22 mouse cellular contexts compared by ENCODE assay signal in the genomic region with DNA sequence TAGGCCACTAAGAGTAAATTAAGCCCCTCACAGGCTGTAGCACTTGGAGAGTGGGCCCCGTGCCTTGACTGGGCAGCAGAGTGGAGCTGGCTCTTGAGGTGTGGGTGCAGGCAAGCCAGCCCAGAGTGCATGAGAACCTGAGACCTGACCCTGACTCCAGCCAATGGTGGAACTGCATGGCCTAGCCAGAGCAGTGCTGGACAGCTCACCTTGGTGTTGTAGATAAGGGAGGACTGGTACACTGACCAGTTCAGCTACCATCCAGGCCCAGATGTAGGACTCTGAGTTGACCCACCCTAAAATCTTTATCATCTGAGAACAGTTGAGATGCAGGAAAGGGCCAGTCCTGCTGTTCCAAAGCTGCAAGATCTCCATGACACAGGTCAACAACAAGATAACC. TPM values are rescaled to one million over a fixed set of nuclear protein-coding genes. Genes with fewer than 3 reads are reported as not detected.
A peak's percentile ranks its signal among the peaks of the same experiment; 100 is the strongest.
DNase-seq lines count a peak whose midpoint lies in the region; ATAC-seq and TF ChIP-seq lines count a peak whose summit lies in the region.
"Had no signal": no experiment of that assay in that cellular context is flagged by ENCODE, and none has a peak within 500 bp of the region (broad histone marks: within the 10 kb centered on the region; RNA-seq: fewer than 3 reads in every experiment).

No protein-coding gene starts in this region.

- no peak for TF ChIP-seq CTCF in lung, postnatal 0 days (IDR thresholded peaks at IDR 0.05)

- H3K9ac ChIP-seq in hindbrain, embryonic 15.5 days = no peak overlapping the region
- no peak overlapping the region for H3K9ac ChIP-seq in hindbrain, embryonic 14.5 days
- no peak overlapping the region for H3K9ac ChIP-seq in lung, postnatal 0 days (replicated peaks; ENCODE audit: low read depth)
- H3K9ac ChIP-seq in neural tube, embryonic 13.5 days = no peak overlapping the region
- H3K9ac ChIP-seq in neural tube, embryonic 15.5 days (replicated peaks) = no peak overlapping the region
- H3K9ac ChIP-seq: embryonic facial prominence, embryonic 15.5 days; forebrain, embryonic 15.5 days; heart, embryonic 13.5 days had no signal

- ATAC-seq in hindbrain, embryonic 15.5 days (ENCODE audit: low FRiP score, low read depth) = peak; percentile 27; the same call in 1 of the 2 replicates
- no peak for ATAC-seq in hindbrain, embryonic 14.5 days (ENCODE audit: low FRiP score)
- 0 out of 2 replicates have a peak, but pooled peaks have one; percentile 19 for ATAC-seq in lung, postnatal 0 days
- ATAC-seq in neural tube, embryonic 13.5 days (ENCODE audit: low read depth) = 0 out of 2 replicates have a peak, but pooled peaks have one; percentile 19
- ATAC-seq in neural tube, embryonic 15.5 days (ENCODE audit: low FRiP score) = peak; percentile 36; the same call in 1 of the 2 replicates
- ATAC-seq: CD4-positive, CD25-positive, alpha-beta regulatory T cell, adult 4 months; forebrain, embryonic 15.5 days had no signal

- H3K36me3 ChIP-seq in hindbrain, embryonic 15.5 days = peaks cover 9% of the 10 kb centered on the region
- H3K36me3 ChIP-seq in hindbrain, embryonic 14.5 days (replicated peaks; ENCODE audit: control insufficient read depth, insufficient read depth) = peaks cover 3% of the 10 kb centered on the region; the same call in 1 of the 2 replicates
- no peaks in the 10 kb centered on the region for H3K36me3 ChIP-seq in lung, postnatal 0 days (ENCODE audit: insufficient read depth, low read length)
- 0 out of 2 replicates have a peak, but pooled peaks cover 5% of the 10 kb centered on the region for H3K36me3 ChIP-seq in neural tube, embryonic 13.5 days
- no peaks in the 10 kb centered on the region for H3K36me3 ChIP-seq in neural tube, embryonic 15.5 days
- H3K36me3 ChIP-seq: embryonic facial prominence, embryonic 15.5 days; forebrain, embryonic 10.5 days; forebrain, embryonic 15.5 days; G1E had no signal

- WGBS in hindbrain, embryonic 15.5 days = 91% methylated on average over 1 of the region's 1 CpGs
- 88% methylated on average over 1 of the region's 1 CpGs for WGBS in hindbrain, embryonic 14.5 days
- WGBS in lung, postnatal 0 days = 73% methylated on average over 1 of the region's 1 CpGs
- WGBS in neural tube, embryonic 13.5 days = 93% methylated on average over 1 of the region's 1 CpGs
- 95% methylated on average over 1 of the region's 1 CpGs for WGBS in neural tube, embryonic 15.5 days

- H3K4me2 ChIP-seq in hindbrain, embryonic 15.5 days = no peak overlapping the region
- H3K4me2 ChIP-seq in hindbrain, embryonic 14.5 days (replicated peaks) = no peak overlapping the region
- no peak overlapping the region for H3K4me2 ChIP-seq in lung, postnatal 0 days (replicated peaks; ENCODE audit: low read depth, low read length)
- no peak overlapping the region for H3K4me2 ChIP-seq in neural tube, embryonic 13.5 days
- H3K4me2 ChIP-seq in neural tube, embryonic 15.5 days = no peak overlapping the region
- H3K4me2 ChIP-seq: embryonic facial prominence, embryonic 15.5 days; forebrain, embryonic 15.5 days; heart, embryonic 13.5 days had no signal

- no peaks in the 10 kb centered on the region for H3K4me1 ChIP-seq in hindbrain, embryonic 15.5 days (replicated peaks)
- no peaks in the 10 kb centered on the region for H3K4me1 ChIP-seq in hindbrain, embryonic 14.5 days (replicated peaks; ENCODE audit: control insufficient read depth, insufficient read depth, low read length)
- no peaks in the 10 kb centered on the region for H3K4me1 ChIP-seq in lung, postnatal 0 days (ENCODE audit: insufficient read depth, low read depth, low read length)
- H3K4me1 ChIP-seq in neural tube, embryonic 13.5 days (replicated peaks) = no peaks in the 10 kb centered on the region
- no peaks in the 10 kb centered on the region for H3K4me1 ChIP-seq in neural tube, embryonic 15.5 days
- H3K4me1 ChIP-seq: embryonic facial prominence, embryonic 15.5 days; forebrain, embryonic 10.5 days; forebrain, embryonic 15.5 days; heart, embryonic 13.5 days had no signal

- H3K4me3 ChIP-seq in hindbrain, embryonic 15.5 days = no peak overlapping the region
- H3K4me3 ChIP-seq in hindbrain, embryonic 14.5 days (replicated peaks; ENCODE audit: low read length) = no peak overlapping the region
- no peak overlapping the region for H3K4me3 ChIP-seq in lung, postnatal 0 days (ENCODE audit: low read depth, low read length)
- no peak overlapping the region for H3K4me3 ChIP-seq in neural tube, embryonic 13.5 days
- H3K4me3 ChIP-seq in neural tube, embryonic 15.5 days (replicated peaks) = no peak overlapping the region
- H3K4me3 ChIP-seq: embryonic facial prominence, embryonic 15.5 days; erythroblast, embryonic 14.5 days; forebrain, embryonic 10.5 days; forebrain, embryonic 15.5 days; heart, embryonic 13.5 days had no signal

- DNase-seq in hindbrain, embryonic 14.5 days (ENCODE audit: low spot score) = no peak
- no peak for DNase-seq in lung, postnatal 0 days (ENCODE audit: low spot score)
- DNase-seq in lung, adult 18-20 months = no peak
- no peak for DNase-seq in neural tube, embryonic 10.5 days (ENCODE audit: extremely low spot score, low spot score)
- DNase-seq in urinary bladder, postnatal 14 days (ENCODE audit: low spot score) = no peak
- DNase-seq: adrenal gland, adult 8-10 months; adrenal gland, postnatal 36 days; B cell, adult 2 months; cerebellum, adult 9-10 months; cerebellum, postnatal 25 days; gastrocnemius, postnatal 10 days; heart, postnatal 36 days had no signal

- no peak for TF ChIP-seq EP300 in lung, postnatal 0 days (IDR thresholded peaks at IDR 0.05)

- H3K9me3 ChIP-seq in hindbrain, embryonic 15.5 days = no peaks in the 10 kb centered on the region
- H3K9me3 ChIP-seq in hindbrain, embryonic 14.5 days (ENCODE audit: control insufficient read depth, low read length) = no peaks in the 10 kb centered on the region
- no peaks in the 10 kb centered on the region for H3K9me3 ChIP-seq in lung, postnatal 0 days (ENCODE audit: low read length)
- H3K9me3 ChIP-seq in neural tube, embryonic 13.5 days = no peaks in the 10 kb centered on the region
- H3K9me3 ChIP-seq in neural tube, embryonic 15.5 days (replicated peaks) = no peaks in the 10 kb centered on the region
- H3K9me3 ChIP-seq: embryonic facial prominence, embryonic 15.5 days; forebrain, embryonic 10.5 days; forebrain, embryonic 15.5 days; G1E; heart, embryonic 13.5 days had no signal

- no peak overlapping the region for H3K27ac ChIP-seq in hindbrain, embryonic 15.5 days (replicated peaks)
- no peak overlapping the region for H3K27ac ChIP-seq in hindbrain, embryonic 14.5 days
- no peak overlapping the region for H3K27ac ChIP-seq in lung, postnatal 0 days (ENCODE audit: low read length)
- no peak overlapping the region for H3K27ac ChIP-seq in neural tube, embryonic 13.5 days (replicated peaks)
- H3K27ac ChIP-seq in neural tube, embryonic 15.5 days (replicated peaks) = no peak overlapping the region
- H3K27ac ChIP-seq: embryonic facial prominence, embryonic 15.5 days; forebrain, embryonic 10.5 days; forebrain, embryonic 15.5 days; heart, embryonic 13.5 days had no signal

- H3K27me3 ChIP-seq in hindbrain, embryonic 15.5 days = no peaks in the 10 kb centered on the region
- H3K27me3 ChIP-seq in hindbrain, embryonic 14.5 days (ENCODE audit: control insufficient read depth, insufficient read depth, low read length) = no peaks in the 10 kb centered on the region
- H3K27me3 ChIP-seq in lung, postnatal 0 days (replicated peaks; ENCODE audit: insufficient read depth, low read length) = no peaks in the 10 kb centered on the region
- no peaks in the 10 kb centered on the region for H3K27me3 ChIP-seq in neural tube, embryonic 13.5 days
- no peaks in the 10 kb centered on the region for H3K27me3 ChIP-seq in neural tube, embryonic 15.5 days (replicated peaks)
- H3K27me3 ChIP-seq: embryonic facial prominence, embryonic 15.5 days; forebrain, embryonic 15.5 days; heart, embryonic 13.5 days had no signal

RNA-seq across cellular contexts. Expression of a gene that starts 11.6 kb away (rescaled TPM):
- 149 and 159 TPM in 2 replicates for polyA plus RNA-seq in hindbrain, embryonic 15.5 days (2015; fragmentation: Nextera tagmentation; extraction: Ambion mirVana)
- 148 and 151 TPM in 2 replicates for polyA plus RNA-seq in hindbrain, embryonic 14.5 days (2014; fragmentation: Nextera tagmentation; extraction: Ambion mirVana)
- polyA plus RNA-seq in lung, postnatal 0 days (2015; fragmentation: Nextera tagmentation; extraction: Ambion mirVana) = 69.7 and 71.5 TPM in 2 replicates
- polyA plus RNA-seq in neural tube, embryonic 13.5 days (2015; fragmentation: Nextera tagmentation; extraction: Ambion mirVana) = 112 and 117 TPM in 2 replicates
- polyA plus RNA-seq in neural tube, embryonic 15.5 days (2015; fragmentation: Nextera tagmentation; extraction: Ambion mirVana) = 135 and 162 TPM in 2 replicates
- polyA plus RNA-seq: erythroblast, embryonic 14.5 days; G1E had no signal
